Mouse (Mus musculus) liver, embryonic 14.5 days (tissue): ENCODE results near the gene Gm10401. TPM values are rescaled to one million over a fixed set of nuclear protein-coding genes. Genes with fewer than 3 reads are reported as not detected.

ENCODE experiments used
- ATAC-seq: fragments of 200-750 bp; cut with Nextera tagmentation; 2 replicates; pipeline ENCODE4 v1.8.0; 2017; ENCODE audit warnings: moderate number of reproducible peaks, mild to moderate bottlenecking, moderate library complexity; ENCODE audit not compliant: insufficient read depth
- DNase-seq, 3 experiments: peaks; one replicate each; pipeline ENCODE4 v3.0.0-alpha.2; 2012 to 2013; ENCODE audit warnings: low read depth in 3 of 3, low spot score in 3 of 3
- H3K27ac ChIP-seq: fragments of 300-500 bp; sonication (generic); 2 replicates; pipeline ENCODE4 v1.5.1; 2014; ENCODE audit warnings: moderate library complexity, mild to moderate bottlenecking, control low read depth, inconsistent platforms
- H3K27me3 ChIP-seq: fragments of 300-500 bp; sonication (generic); 2 replicates; pipeline ENCODE4 v1.6.1; 2014; ENCODE audit warnings: mild to moderate bottlenecking, low read length, moderate library complexity; ENCODE audit not compliant: control insufficient read depth, insufficient read depth
- H3K36me3 ChIP-seq: fragments of 300-500 bp; sonication (generic); replicated peaks from 2 replicates; pipeline ENCODE4 v1.6.1; 2014; ENCODE audit warnings: low read depth; ENCODE audit not compliant: control insufficient read depth, insufficient read depth
- H3K4me1 ChIP-seq, 2 experiments: fragments of 200-500 bp in 1 of 2; fragments of 300-500 bp in 1 of 2; sonication (generic) in 1 of 2; replicated peaks; 2 replicates each; pipeline ENCODE4 v1.6.1; 2012 to 2014; ENCODE audit warnings: antibody characterized with exemption in 1 of 2, inconsistent platforms in 1 of 2, low read length in 1 of 2; ENCODE audit not compliant: control insufficient read depth in 2 of 2, insufficient read depth in 2 of 2
- H3K4me2 ChIP-seq: fragments of 300-500 bp; sonication (generic); 2 replicates; pipeline ENCODE4 v1.6.1; 2014; ENCODE audit warnings: low read depth, mild to moderate bottlenecking, control low read depth, moderate library complexity
- H3K4me3 ChIP-seq, 2 experiments: fragments of 200-500 bp in 1 of 2; fragments of 300-500 bp in 1 of 2; sonication (generic) in 1 of 2; 2 replicates each; pipeline ENCODE4 v1.5.1; 2012 to 2014; ENCODE audit warnings: low read depth in 2 of 2, low read length in 2 of 2, mild to moderate bottlenecking in 2 of 2, control low read depth in 1 of 2, inconsistent platforms in 1 of 2, moderate library complexity in 1 of 2; ENCODE audit not compliant: insufficient read depth in 1 of 2
- H3K9ac ChIP-seq: fragments of 300-500 bp; sonication (generic); replicated peaks from 2 replicates; pipeline ENCODE4 v1.6.1; 2014; ENCODE audit warnings: mild to moderate bottlenecking, control low read depth, moderate library complexity
- H3K9me3 ChIP-seq: fragments of 300-500 bp; sonication (generic); 2 replicates; pipeline ENCODE4 v1.6.1; 2016; ENCODE audit warnings: low read length, mixed read lengths; ENCODE audit not compliant: control insufficient read depth
- CTCF ChIP-seq: IDR thresholded peaks from 2 replicates; pipeline ENCODE4 v1.5.1; 2016; ENCODE audit warnings: antibody characterized with exemption, low read depth, control low read depth
- EP300 ChIP-seq: IDR thresholded peaks from 2 replicates; pipeline ENCODE4 v1.6.1; 2016; ENCODE audit warnings: antibody characterized with exemption, low read depth
- WGBS: fragments of 180-500 bp; shearing (Covaris S2); extraction: QIAGEN DNeasy Blood & Tissue Kit; methylation state at CpG from one replicate; pipeline ENCODE4 v1.1.7; 2014; ENCODE audit not compliant: insufficient replicate concordance; 5-methylcytosine and 5-hydroxymethylcytosine counted together
- polyA plus RNA-seq, 2 experiments: library from polyadenylated mRNA; depleted of rRNA in 1 of 2; stranded (reverse) in 1 of 2; unstranded in 1 of 2; fragments of >200 nt; fragmentation: Nextera tagmentation in 1 of 2; extraction: Ambion mirVana in 1 of 2; gene quantifications; 2 replicates each; pipeline versions ENCODE4 v1.2.1 to v1.2.3; 2012 to 2014

Gm10401 gene
- polyA plus RNA-seq, 2 experiments, result 0.07 to 14.0 TPM

DNA sequence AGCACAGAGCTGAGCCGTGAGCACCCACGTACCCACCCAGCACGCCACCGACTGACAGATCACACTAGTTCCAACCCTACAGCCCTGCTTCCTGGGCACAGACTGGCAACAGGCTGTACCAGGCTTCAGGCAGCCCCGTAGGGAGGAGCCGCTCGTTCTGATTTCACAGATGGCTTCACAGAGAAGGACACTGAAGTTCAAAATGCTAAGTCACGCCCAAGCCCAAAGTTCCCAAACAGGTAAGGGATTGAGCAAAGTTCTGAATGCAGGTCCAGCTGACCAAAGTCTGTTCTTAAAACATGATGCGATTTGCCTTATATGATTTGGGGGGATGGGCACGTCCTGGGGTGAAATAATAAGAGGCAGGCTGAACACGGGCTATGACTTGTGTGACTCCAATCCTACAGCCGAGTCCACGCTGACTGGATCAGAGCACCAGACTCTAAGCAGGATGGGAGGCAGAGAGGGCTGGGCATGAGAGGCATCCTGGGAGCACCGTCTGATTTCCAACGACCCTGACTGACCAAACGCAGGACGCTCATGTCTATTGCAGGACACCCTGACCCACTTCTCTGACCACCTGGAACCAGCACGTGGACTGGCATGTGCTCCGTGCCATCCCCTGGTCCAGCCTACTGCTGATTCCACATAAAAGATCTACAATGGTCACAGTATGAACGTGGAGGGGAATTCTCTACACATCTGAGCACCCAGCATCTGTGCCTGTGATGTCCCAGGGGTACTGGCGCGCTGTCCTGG is 29.5 kb upstream of the Gm10401 start:
- no peaks in the 10 kb centered on the region for H3K27me3 ChIP-seq
- no peak overlapping the region for H3K9ac ChIP-seq
- WGBS, result 84% methylated on average over 22 of the region's 22 CpGs
- H3K9me3 ChIP-seq, result no peaks in the 10 kb centered on the region
- ATAC-seq (no peak), DNase-seq (no peak)
- H3K27ac ChIP-seq, result no peak overlapping the region
- no peaks in the 10 kb centered on the region; the same call in 1 of the 2 replicates for H3K36me3 ChIP-seq
- no peaks in the 10 kb centered on the region for H3K4me1 ChIP-seq
- TF ChIP-seq EP300, result no peak
- TF ChIP-seq CTCF, result no peak
- H3K4me2 ChIP-seq, result no peak overlapping the region
- no peak overlapping the region for H3K4me3 ChIP-seq

DNA sequence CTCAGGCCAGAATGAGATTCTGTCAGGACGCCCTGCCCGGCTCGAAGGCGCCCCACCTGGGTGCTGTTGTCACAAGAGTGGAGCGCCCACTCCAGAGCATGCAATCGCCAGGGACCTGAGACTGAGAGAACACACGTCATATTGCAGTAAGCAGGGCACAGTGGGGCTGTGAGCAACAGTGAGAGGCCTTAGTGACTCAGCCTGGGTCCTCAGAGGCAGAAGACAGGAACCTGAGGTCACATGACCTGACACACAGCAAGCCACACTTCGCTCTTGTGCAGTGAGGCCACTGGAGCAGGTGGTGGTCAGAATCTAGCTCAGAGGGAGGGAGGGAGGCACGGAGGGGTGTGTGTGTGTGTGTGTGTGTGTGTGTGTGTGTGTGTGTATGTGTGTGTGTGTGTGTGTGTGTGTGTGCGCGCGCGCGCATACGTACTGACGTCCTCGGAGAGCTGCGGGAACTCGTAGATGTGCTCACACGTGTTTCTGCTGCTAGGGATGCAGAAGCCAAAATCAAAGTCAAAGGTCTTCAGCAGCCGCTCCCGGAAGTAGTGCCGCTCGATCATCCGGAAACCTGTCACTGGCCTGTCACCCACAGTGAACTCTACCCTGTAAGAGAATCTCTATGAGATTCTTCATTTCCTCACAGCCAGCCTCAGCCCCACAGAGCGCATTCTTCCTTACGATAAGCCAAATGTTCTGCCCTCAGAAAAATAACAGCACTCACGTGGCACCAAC is 28.6 kb upstream of the Gm10401 start:
- TF ChIP-seq CTCF, result no peak
- H3K4me1 ChIP-seq, result peaks cover 0 to 3% of the 10 kb centered on the region in 2 experiments; a peak in 2 of 4 replicates
- no peaks in the 10 kb centered on the region; the same call in 1 of the 2 replicates for H3K36me3 ChIP-seq
- H3K27ac ChIP-seq, result no peak overlapping the region
- H3K9ac ChIP-seq, result no peak overlapping the region
- no peak overlapping the region for H3K4me3 ChIP-seq
- DNase-seq (no peak), ATAC-seq (no peak)
- 80% methylated on average over 28 of the region's 28 CpGs for WGBS
- H3K4me2 ChIP-seq, result no peak overlapping the region
- no peaks in the 10 kb centered on the region for H3K9me3 ChIP-seq
- H3K27me3 ChIP-seq, result no peaks in the 10 kb centered on the region

DNA sequence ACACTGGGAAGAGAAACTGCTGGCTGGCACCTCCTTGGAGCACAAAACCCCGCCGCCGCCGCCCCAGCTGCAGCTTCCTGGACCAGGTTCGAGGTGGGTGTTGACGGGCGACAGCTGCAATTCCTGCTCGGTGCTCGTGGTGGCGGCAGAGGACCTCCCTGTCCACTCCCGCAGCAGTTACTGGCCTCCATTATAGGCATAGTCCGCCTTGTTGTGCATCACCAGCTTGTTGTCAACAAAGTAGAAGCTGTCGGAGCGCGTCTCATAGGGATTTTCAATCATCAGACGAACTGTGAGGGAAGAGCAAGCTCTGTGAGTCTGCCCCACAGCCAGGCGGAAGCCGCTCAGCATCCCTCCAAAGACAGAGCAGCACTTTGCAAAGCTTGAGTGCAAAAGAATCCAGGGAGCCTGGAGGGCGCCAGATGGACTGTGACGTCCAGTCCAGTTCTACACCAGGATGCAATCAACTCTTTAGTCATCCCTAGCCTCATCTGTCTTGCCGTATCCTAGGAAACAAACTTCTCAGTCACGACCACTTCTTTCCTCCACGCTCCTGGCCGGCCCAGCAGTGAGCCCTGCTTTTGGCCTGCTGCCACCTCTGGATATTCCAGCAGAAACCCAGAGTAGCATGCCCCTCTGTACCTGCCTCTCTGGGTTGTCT is 27.2 kb upstream of the Gm10401 start:
- no peak overlapping the region for H3K4me2 ChIP-seq
- peaks cover 0 to 3% of the 10 kb centered on the region in 2 experiments; a peak in 2 of 4 replicates for H3K4me1 ChIP-seq
- DNase-seq (peak in 2 of 3 experiments; percentile 35 to 40), ATAC-seq (peak; percentile 58; the same call in 1 of the 2 replicates)
- 34% methylated on average over 24 of the region's 24 CpGs for WGBS
- no peak overlapping the region for H3K27ac ChIP-seq
- H3K27me3 ChIP-seq, result no peaks in the 10 kb centered on the region
- no peaks in the 10 kb centered on the region; the same call in 1 of the 2 replicates for H3K36me3 ChIP-seq
- H3K4me3 ChIP-seq, result no peak overlapping the region
- no peak overlapping the region for H3K9ac ChIP-seq
- no peaks in the 10 kb centered on the region for H3K9me3 ChIP-seq
- TF ChIP-seq CTCF (peak; percentile 97), EP300 (no peak)

DNA sequence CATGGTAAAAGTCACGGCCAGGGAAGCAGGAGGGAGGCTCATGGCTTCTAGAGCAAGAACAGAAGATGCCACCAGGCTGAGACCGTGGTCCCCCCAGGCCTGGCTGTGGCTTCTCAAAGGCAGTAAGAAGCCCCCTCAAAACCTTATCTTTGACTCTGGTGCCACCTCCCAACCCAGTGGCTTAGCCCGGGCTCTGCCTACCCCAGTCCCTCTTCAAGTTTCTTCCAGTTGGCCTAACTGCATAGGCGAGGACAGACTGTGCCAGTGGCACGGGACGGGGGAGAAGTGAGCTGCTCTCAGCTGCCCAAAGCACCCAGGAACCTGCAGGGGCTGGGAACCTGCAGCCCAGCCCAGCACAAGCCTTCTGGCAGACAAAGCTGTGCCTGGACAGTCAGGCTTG is 26.6 kb upstream of the Gm10401 start:
- 76% methylated on average over 6 of the region's 6 CpGs for WGBS
- Histone ChIP-seq H3K4me2 (no peak overlapping the region), H3K9ac (no peak overlapping the region), H3K4me3 (no peak overlapping the region), H3K27me3 (no peaks in the 10 kb centered on the region), H3K27ac (no peak overlapping the region), H3K4me1 (peaks cover 0 to 3% of the 10 kb centered on the region in 2 experiments; a peak in 2 of 4 replicates), H3K9me3 (no peaks in the 10 kb centered on the region), H3K36me3 (no peaks in the 10 kb centered on the region)
- DNase-seq, result no peak
- ATAC-seq, result no peak
- no peak for TF ChIP-seq CTCF
- TF ChIP-seq EP300, result no peak

DNA sequence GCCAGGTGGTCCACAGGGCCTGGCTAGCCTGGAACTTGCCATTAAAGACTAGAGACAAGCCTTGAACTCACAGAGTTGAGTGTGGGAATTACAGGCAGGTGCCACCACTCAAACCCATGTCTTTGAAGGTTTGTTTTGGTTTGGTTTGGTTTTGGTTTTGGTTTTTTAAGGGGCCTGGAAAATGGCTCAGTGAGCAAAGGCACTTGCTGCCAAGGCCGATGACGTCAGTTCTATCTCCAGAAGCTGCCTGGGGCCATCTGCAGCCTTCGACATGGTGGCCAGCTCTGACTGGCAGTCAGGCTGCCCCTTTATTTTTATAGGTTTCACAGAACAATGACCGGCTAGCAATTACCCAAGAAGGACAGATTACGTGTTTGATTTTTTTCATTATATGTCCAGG is 22.9 kb upstream of the Gm10401 start:
- H3K36me3 ChIP-seq, result no peaks in the 10 kb centered on the region
- no peak overlapping the region for H3K9ac ChIP-seq

More for the DNA sequence above, 22.9 kb upstream of the Gm10401 start:
- no peaks in the 10 kb centered on the region for H3K9me3 ChIP-seq
- H3K27me3 ChIP-seq, result no peaks in the 10 kb centered on the region
- TF ChIP-seq CTCF, result no peak
- TF ChIP-seq EP300, result no peak
- H3K4me2 ChIP-seq, result no peak overlapping the region
- no peak for ATAC-seq
- H3K4me3 ChIP-seq, result no peak overlapping the region
- WGBS, result 85% methylated on average over 5 of the region's 5 CpGs
- H3K4me1 ChIP-seq, result peaks cover 0 to 9% of the 10 kb centered on the region in 2 experiments
- no peak overlapping the region for H3K27ac ChIP-seq
- no peak for DNase-seq
